Mouse (Mus musculus) lung, embryonic 16.5 days (tissue): ENCODE data around the gene Tusc2. TPM values are rescaled to one million over a fixed set of nuclear protein-coding genes. Genes with fewer than 3 reads are reported as not detected.

Experiments
- ATAC-seq: fragments of 200-750 bp; cut with Nextera tagmentation; 2 replicates; pipeline ENCODE4 v1.8.0; 2017; ENCODE audit warnings: low read depth, mild to moderate bottlenecking, moderate library complexity
- H3K27ac ChIP-seq: fragments of 300-500 bp; sonication (generic); 2 replicates; pipeline ENCODE4 v1.5.1; 2014; ENCODE audit warnings: mild to moderate bottlenecking, control low read depth, low read length
- H3K27me3 ChIP-seq: fragments of 300-500 bp; sonication (generic); 2 replicates; pipeline ENCODE4 v1.6.1; 2014; ENCODE audit warnings: low read depth, low read length, mixed read lengths; ENCODE audit not compliant: control insufficient read depth, insufficient read depth
- H3K36me3 ChIP-seq: fragments of 300-500 bp; sonication (generic); 2 replicates; pipeline ENCODE4 v1.6.1; 2014; ENCODE audit warnings: low read length; ENCODE audit not compliant: control insufficient read depth, insufficient read depth
- H3K4me1 ChIP-seq: fragments of 300-500 bp; sonication (generic); replicated peaks from 2 replicates; pipeline ENCODE4 v1.6.1; 2014; ENCODE audit warnings: low read length, mixed read lengths; ENCODE audit not compliant: control insufficient read depth, insufficient read depth
- H3K4me2 ChIP-seq: fragments of 300-500 bp; sonication (generic); 2 replicates; pipeline ENCODE4 v1.6.1; 2014; ENCODE audit warnings: low read depth, low read length, control low read depth
- H3K4me3 ChIP-seq: fragments of 300-500 bp; sonication (generic); 2 replicates; pipeline ENCODE4 v1.5.1; 2014; ENCODE audit warnings: mild to moderate bottlenecking, low read length, control low read depth
- H3K9ac ChIP-seq: fragments of 300-500 bp; sonication (generic); 2 replicates; pipeline ENCODE4 v1.6.1; 2014; ENCODE audit warnings: low read length, control low read depth
- H3K9me3 ChIP-seq: fragments of 300-500 bp; sonication (generic); 2 replicates; pipeline ENCODE4 v1.6.1; 2016; ENCODE audit warnings: low read length; ENCODE audit not compliant: control insufficient read depth
- WGBS: fragments of 180-500 bp; shearing (Covaris S2); extraction: QIAGEN DNeasy Blood & Tissue Kit; methylation state at CpG from one replicate; pipeline ENCODE4 v1.1.7; 2014; 5-methylcytosine and 5-hydroxymethylcytosine counted together
- polyA plus RNA-seq: library from polyadenylated mRNA; unstranded; fragments of >200 nt; fragmentation: Nextera tagmentation; extraction: Ambion mirVana; gene quantifications from 2 replicates; pipeline ENCODE4 v1.2.1, GENCODE M21; 2015

Tusc2 gene
- polyA plus RNA-seq, 1 experiment from 2014 or later: 35.6 TPM

DNA sequence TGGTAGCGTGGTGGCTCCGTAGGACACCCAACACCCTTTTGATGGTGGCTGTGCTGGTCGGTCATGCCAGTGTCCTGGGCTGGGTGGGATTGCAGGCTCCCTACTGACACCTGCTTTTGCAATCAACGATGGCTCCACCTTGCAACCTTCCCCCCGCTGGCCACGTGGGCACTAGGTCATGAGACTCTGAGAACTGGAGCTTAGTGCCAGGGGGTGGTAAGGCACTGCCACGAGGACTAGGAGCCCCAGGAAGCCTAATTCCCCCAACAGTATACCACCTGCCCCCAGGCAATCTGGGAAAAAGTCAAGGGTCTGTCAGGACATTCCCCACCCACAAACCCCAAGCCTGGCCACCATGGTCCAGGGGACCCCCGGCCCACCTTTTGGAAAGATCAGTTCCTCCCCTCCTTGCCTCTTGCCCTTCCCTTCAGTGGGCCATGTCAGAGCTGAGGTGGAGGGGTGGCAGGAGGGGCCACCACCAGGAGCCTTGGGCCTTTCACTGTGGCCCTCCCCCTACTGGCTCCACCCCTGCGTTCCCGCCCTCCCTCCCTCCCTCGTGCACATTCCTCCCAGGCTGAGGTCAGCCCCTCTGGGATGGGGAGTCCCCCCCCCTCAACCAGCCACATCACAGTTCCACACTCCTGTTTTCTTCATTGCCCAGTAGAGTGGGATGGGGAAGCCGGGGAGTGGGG is 45.8 kb downstream of the Tusc2 start, which contains the start of gene Sema3b:
TSS of gene Sema3b (minus strand) at position 489 of the 692 bp plus-strand sequence.
- H3K4me2 ChIP-seq: peak within 1 kb of the TSS; percentile 11; the same call in 1 of the 2 replicates
- no peak within 1 kb of the TSS for H3K4me3 ChIP-seq
- H3K36me3 ChIP-seq: no peaks in the 10 kb centered on the region
- 41% methylated on average over 10 of the region's 12 CpGs for WGBS
- H3K27ac ChIP-seq: peak within 1 kb of the TSS; percentile 36
- no peaks in the 10 kb centered on the region for H3K27me3 ChIP-seq
- H3K4me1 ChIP-seq: peaks cover 52% of the 10 kb centered on the region
- H3K9ac ChIP-seq: peak within 1 kb of the TSS; percentile 24; the same call in 1 of the 2 replicates
- no peak for ATAC-seq
- no peaks in the 10 kb centered on the region for H3K9me3 ChIP-seq

DNA sequence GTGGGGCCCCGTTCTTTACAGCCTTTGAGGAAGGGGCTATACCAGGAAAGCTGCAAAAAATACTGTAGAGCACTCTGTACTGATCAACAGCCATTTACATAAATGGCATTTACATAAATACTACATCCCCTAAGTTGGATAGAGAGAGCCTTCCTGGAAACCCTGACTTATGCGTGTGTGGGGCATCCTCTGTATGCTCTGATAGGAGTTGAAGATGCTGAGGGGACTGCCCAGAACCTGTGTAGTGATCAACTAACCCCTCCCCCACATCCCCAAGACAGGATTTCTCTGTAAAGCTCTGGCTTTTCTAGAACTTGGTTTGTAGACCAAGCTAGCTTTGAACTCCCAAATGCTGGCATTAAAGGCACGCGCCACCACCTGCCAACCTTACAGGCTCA is 46.4 kb downstream of the Tusc2 start:
- Histone ChIP-seq H3K36me3 (peaks cover under 1% of the 10 kb centered on the region; the same call in 1 of the 2 replicates), H3K9me3 (no peaks in the 10 kb centered on the region), H3K27me3 (no peaks in the 10 kb centered on the region), H3K4me3 (no peak overlapping the region), H3K9ac (no peak overlapping the region), H3K4me2 (no peak overlapping the region), H3K27ac (no peak overlapping the region), H3K4me1 (peaks cover 49% of the 10 kb centered on the region)
- 63% methylated on average over 4 of the region's 4 CpGs for whole genome bisulfite sequencing
- ATAC-seq: no peak

DNA sequence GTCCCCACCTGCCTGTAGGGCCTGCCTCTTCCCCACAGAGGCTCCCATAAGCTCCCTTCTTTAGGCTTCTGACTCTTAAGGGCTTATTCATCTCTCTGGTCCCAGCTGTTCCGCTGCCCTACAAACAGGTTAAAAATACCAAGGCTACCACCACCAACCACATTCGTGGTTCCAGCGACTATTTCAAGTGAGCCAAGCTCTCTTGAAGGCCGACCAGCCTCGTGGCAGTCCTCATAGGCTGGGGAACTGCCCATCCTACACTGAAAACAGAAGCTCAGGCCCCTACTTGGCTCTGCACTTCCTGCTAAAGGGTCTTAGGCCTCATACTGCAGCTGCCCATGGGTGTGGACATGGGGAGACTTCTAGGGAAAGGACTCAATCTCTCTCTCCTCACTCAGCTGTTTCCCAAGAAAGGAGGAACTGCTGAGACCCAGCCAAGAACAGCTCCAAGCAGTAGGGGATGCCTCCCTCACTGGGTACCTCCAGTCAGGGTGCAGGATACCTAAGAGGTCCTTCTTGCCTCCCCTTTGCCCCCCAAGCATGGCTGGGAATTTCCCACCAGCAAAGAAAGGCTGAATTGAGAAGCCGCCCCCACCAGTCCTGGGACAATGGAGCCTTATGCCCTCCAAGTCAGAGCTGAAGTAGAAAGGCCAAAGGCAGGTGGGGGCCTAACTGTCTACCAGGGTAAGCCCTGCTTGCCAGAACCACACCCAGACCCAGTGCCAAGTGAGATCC is 48.6 kb downstream of the Tusc2 start:
- Histone ChIP-seq H3K4me2 (peak overlapping the region; percentile 86), H3K9ac (peak overlapping the region; percentile 73), H3K36me3 (peaks cover 21% of the 10 kb centered on the region), H3K27me3 (no peaks in the 10 kb centered on the region), H3K27ac (peak overlapping the region; percentile 94), H3K9me3 (no peaks in the 10 kb centered on the region), H3K4me3 (peak overlapping the region; percentile 48; the same call in 1 of the 2 replicates), H3K4me1 (peaks cover 40% of the 10 kb centered on the region)
- ATAC-seq: no peak
- 40% methylated on average over 6 of the region's 6 CpGs for WGBS

GRCm38 (mm10) chr9:107612191-107612944 is 49.3 kb downstream of the Tusc2 start:
- peaks cover 25% of the 10 kb centered on the region for H3K36me3 ChIP-seq
- H3K4me3 ChIP-seq: peak overlapping the region; percentile 48
- ATAC-seq: peak; percentile 95
- peaks cover 33% of the 10 kb centered on the region for H3K4me1 ChIP-seq
- H3K9ac ChIP-seq: peak overlapping the region; percentile 73
- no peaks in the 10 kb centered on the region for H3K9me3 ChIP-seq
- no peaks in the 10 kb centered on the region for H3K27me3 ChIP-seq
- peak overlapping the region; percentile 86 for H3K4me2 ChIP-seq
- 5% methylated on average over 31 of the region's 48 CpGs for WGBS
- H3K27ac ChIP-seq: peak overlapping the region; percentile 94

DNA sequence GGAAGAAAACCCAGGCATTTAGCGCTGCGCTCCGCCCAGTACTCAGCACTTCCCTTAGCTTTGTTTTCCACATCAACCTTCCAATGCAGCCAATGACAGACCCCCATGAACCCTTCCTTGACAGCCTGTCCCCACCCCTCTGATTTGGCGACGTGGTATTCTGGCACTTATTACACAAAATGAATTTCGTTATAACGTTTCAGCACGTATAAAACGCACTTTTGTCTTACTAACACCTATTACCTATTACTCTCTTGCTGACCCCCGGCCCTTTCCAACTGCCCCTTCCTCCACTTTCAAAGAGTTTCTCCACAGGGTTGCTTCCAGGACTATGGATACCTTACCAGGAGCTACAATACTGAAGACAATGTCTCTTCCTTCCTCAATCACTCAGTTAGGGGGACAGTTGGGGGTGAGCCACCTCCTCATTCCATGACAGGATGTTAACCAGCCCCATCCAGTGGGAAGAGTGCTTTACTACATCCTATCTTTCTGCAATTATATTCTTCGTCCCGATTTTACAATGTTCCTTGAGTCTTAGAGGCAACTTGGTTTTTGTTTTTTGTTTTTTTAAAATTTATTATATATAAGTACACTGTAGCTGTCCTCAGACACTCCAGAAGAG is 50.0 kb downstream of the Tusc2 start:
- Histone ChIP-seq H3K9me3 (no peaks in the 10 kb centered on the region), H3K36me3 (peaks cover 30% of the 10 kb centered on the region), H3K9ac (peak overlapping the region; percentile 73), H3K4me1 (peaks cover 32% of the 10 kb centered on the region), H3K4me3 (peak overlapping the region; percentile 48), H3K4me2 (peak overlapping the region; percentile 86), H3K27ac (peak overlapping the region; percentile 94), H3K27me3 (no peaks in the 10 kb centered on the region)
- WGBS: 5% methylated on average over 12 of the region's 12 CpGs
- ATAC-seq: peak; percentile 30; the same call in 1 of the 2 replicates

DNA sequence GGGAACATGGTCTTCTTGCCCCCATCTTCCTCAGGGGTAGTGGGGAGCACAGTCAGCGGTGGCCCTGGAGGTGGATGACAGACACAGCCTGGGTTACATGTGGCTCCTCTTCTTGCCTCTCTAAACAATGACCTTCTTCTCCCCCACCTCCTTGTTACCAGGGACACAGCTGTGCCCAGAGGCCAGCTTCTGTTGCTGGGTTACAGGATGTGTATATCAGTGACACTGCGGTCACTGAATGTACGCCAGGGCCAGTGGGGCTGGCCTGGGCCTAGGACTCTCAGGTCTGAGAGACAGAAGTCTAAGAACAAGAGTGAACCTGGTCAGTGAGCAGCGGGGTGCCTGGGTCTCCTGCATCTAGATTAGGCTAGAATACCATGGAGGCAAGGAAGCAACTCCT is 52.0 kb downstream of the Tusc2 start:
- peaks cover 41% of the 10 kb centered on the region for H3K36me3 ChIP-seq
- 72% methylated on average over 4 of the region's 4 CpGs for whole genome bisulfite sequencing
- H3K9ac ChIP-seq: no peak overlapping the region
- ATAC-seq: no peak
- no peaks in the 10 kb centered on the region for H3K9me3 ChIP-seq
- H3K27me3 ChIP-seq: no peaks in the 10 kb centered on the region
- no peak overlapping the region for H3K4me3 ChIP-seq
- no peak overlapping the region for H3K4me2 ChIP-seq
- no peak overlapping the region for H3K27ac ChIP-seq
- peaks cover 38% of the 10 kb centered on the region for H3K4me1 ChIP-seq

Other genes starting within 250 kb of the Tusc2 start
- gene Hemk1, start 224.9 kb upstream of the Tusc2 start, polyA plus RNA-seq: 11.5 and 12.4 TPM in 2 replicates
- 0.83 and 0.85 TPM in 2 replicates for gene 6430571L13Rik, start 222.7 kb upstream of the Tusc2 start, polyA plus RNA-seq
- gene Cacna2d2, start 163.6 kb upstream of the Tusc2 start, polyA plus RNA-seq: 0.38 and 0.60 TPM in 2 replicates
- gene Tmem115, start 29.3 kb upstream of the Tusc2 start, polyA plus RNA-seq: 39.0 and 39.4 TPM in 2 replicates
- 27.6 and 32.9 TPM in 2 replicates for gene Cyb561d2, start 21.1 kb upstream of the Tusc2 start, polyA plus RNA-seq
- 41.9 and 43.7 TPM in 2 replicates for gene Nprl2, start 21.0 kb upstream of the Tusc2 start, polyA plus RNA-seq
- gene Zmynd10, start 16.0 kb upstream of the Tusc2 start, polyA plus RNA-seq: 16.7 and 19.7 TPM in 2 replicates
- gene Rassf1, start 11.7 kb upstream of the Tusc2 start, polyA plus RNA-seq: 55.4 and 58.5 TPM in 2 replicates
- gene Hyal2, start 4.7 kb downstream of the Tusc2 start, polyA plus RNA-seq: 101 and 102 TPM in 2 replicates
- 10.1 and 13.8 TPM in 2 replicates for gene Hyal1, start 13.7 kb downstream of the Tusc2 start, polyA plus RNA-seq
- gene Naa80, start 15.6 kb downstream of the Tusc2 start, polyA plus RNA-seq: 22.3 and 23.0 TPM in 2 replicates
- 0.97 and 1.6 TPM in 2 replicates for gene Hyal3, start 17.6 kb downstream of the Tusc2 start, polyA plus RNA-seq
- gene Ifrd2, start 24.4 kb downstream of the Tusc2 start, polyA plus RNA-seq: 44.1 and 51.9 TPM in 2 replicates
- gene Sema3b, start 46.0 kb downstream of the Tusc2 start, polyA plus RNA-seq: 11.8 and 12.5 TPM in 2 replicates
- 457 and 458 TPM in 2 replicates for gene Gnai2, start 72.1 kb downstream of the Tusc2 start, polyA plus RNA-seq
- gene Slc38a3, start 106.3 kb downstream of the Tusc2 start, polyA plus RNA-seq: 4.5 and 5.4 TPM in 2 replicates
- 0.65 and 1.2 TPM in 2 replicates for gene Gnat1, start 116.5 kb downstream of the Tusc2 start, polyA plus RNA-seq
- gene Sema3f, start 147.2 kb downstream of the Tusc2 start, polyA plus RNA-seq: 10.4 and 11.8 TPM in 2 replicates
- gene Rbm5, start 207.7 kb downstream of the Tusc2 start, polyA plus RNA-seq: 212 and 220 TPM in 2 replicates